Mouse (Mus musculus) regulatory T cell (primary cell): ENCODE data around the gene Cyp2d10.

Source experiments
- in situ Hi-C: fragments of 300-600 bp; cut with MboI, MseI; formaldehyde crosslinking; loops from one replicate; pipeline ENCODE4 v1.15.1; 2025; ENCODE audit warnings: high pct_unique_total_duplicates

Gene Cyp2d10

DNA sequence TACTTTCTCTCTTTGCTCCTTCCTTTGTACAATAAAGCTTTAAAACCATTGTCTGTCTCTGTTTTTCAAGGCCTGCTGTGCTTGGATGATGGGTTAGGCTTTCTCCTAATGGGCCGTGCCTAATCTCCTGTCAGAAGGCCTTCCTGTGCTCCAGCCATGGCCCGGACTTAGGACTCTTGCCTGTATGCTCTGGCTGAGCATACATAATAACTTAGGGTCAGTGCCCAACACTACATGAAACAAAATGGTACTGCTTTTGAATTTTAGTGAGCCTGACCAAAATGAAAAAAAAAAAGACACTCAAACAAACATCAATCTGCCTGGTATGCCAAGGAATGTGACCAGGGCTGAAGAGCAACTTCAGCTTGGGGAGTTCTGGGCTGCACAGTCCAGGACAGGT is 5.5 kb downstream of the Cyp2d10 start:
- in situ Hi-C loops: no loop called here

DNA sequence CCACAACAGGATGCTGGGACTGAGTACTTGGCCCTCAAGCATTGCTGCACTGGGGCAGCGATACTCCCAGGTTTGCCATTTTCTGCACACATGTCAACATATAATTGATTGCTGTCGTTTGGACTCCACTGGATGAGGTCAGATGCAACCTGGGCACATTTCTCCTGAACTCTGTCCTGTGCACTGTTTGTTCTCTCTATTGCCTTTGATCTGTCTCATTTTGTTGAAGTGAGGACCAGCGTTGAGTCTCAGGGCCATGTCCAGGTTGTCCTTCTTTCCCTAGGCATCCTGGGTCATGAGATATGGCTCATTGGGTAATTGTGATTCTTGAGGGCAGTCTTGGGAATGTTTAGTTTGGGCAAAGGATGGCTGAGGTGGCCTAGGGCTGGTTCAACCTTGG is 11.0 kb downstream of the Cyp2d10 start:
- in situ Hi-C loops: loop anchor here (10.0 kb wide), 1 partner anchor 629 kb away; no protein-coding TSS in a partner anchor

DNA sequence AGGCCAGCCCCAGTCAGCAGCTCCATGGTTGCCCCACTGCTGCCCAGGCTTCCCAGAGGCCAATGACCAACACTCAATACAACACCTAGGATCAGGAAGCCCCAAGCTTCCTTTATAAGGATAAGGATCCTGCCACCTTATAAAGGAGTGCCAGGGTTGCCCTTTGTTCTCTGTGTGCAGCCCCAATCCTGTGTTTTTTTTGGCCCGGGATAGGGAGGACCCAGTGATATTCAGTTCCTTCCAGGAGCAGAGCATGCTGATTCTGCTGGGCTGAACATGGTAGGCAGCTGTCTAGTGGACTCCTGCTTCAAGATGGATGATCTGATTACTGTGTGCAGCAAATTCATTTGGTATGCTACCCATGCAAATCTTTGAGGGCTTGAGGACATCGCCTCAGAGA is 13.1 kb downstream of the Cyp2d10 start, which contains the start of gene Cyp2d11:
Gene Cyp2d11 (minus strand): TSS at position 101 of the 400 bp plus-strand sequence.
- in situ Hi-C loops: loop anchor here (5.0 to 10.0 kb wide), 2 partner anchors 58 to 631 kb away; no protein-coding TSS in a partner anchor

DNA sequence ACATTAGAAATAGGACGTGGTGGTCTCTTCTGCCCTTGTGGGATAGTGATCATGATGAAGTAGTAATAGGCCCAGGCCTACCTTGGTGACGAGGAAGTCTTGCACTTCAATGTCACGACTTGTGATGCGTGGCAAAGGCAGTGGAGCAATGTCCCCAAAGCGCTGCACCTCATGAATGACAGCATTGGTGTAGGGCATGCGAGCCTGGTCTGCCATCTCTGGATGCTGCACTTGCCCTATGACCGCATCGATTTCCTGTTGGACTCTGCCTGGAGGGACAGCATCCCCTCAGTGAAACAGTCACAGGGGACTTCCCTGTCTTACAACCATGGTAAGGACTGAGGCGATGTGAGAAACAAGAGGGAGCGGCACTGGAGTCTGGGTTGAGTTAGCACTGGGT is 17.1 kb downstream of the Cyp2d10 start:
- in situ Hi-C loops: loop anchor here (5.0 to 10.0 kb wide), 2 partner anchors 62 to 635 kb away; no protein-coding TSS in a partner anchor

DNA sequence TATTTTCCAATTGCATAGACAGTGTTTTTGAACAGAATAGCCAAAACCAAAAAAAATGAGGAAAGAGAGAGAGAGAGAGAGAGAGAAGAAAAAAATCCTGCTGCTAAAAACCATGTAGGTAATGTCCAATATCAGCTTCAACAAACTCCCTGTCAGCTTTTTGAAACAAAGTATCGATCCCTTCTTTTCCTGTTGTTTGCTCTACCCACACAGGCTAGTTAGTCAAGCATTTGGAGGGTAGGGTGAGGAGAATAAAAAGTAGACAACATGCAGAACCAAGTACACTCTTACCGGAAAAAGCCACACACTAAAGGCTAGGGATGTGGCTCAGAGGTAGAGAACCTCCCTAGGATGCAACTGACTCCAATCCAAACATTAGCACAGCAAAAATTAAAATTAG is 21.3 kb downstream of the Cyp2d10 start:
- in situ Hi-C loops: no loop called here

DNA sequence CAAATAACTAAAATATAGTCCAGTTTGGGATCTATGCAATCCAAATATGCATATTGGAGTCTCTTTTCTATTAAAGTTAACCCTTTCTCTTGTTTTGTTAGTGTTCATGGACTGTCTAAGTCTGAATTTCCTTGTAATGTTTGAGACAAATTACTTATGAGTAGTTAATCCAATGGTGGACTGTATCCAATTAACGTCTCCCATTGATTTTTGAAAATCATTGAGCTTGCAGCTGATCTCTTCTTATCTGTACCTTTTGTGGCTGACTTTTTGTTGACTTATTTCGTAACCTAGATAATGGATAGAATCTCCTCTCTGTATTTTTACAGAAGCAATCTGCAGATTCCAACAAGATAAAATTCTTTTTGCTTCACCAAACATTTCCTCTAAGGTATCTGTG is 24.6 kb downstream of the Cyp2d10 start:
- in situ Hi-C loops: no loop called here

DNA sequence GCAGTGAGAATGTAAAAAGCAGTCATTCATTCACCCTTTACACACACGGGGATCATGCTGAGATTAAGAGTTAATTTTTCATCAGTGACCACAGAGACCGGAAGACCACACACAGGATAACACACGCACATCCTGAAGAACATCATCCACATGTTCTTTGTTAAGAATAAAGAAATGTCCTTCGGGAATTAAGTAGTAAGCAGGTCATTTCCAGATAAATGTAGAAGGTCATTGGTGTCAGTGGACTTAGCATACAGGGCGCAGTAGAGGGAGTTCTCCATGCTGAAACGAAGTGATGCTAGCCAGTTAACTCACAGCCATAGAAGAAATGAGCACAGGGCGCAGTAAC is 26.3 kb downstream of the Cyp2d10 start:
- in situ Hi-C loops: no loop called here

DNA sequence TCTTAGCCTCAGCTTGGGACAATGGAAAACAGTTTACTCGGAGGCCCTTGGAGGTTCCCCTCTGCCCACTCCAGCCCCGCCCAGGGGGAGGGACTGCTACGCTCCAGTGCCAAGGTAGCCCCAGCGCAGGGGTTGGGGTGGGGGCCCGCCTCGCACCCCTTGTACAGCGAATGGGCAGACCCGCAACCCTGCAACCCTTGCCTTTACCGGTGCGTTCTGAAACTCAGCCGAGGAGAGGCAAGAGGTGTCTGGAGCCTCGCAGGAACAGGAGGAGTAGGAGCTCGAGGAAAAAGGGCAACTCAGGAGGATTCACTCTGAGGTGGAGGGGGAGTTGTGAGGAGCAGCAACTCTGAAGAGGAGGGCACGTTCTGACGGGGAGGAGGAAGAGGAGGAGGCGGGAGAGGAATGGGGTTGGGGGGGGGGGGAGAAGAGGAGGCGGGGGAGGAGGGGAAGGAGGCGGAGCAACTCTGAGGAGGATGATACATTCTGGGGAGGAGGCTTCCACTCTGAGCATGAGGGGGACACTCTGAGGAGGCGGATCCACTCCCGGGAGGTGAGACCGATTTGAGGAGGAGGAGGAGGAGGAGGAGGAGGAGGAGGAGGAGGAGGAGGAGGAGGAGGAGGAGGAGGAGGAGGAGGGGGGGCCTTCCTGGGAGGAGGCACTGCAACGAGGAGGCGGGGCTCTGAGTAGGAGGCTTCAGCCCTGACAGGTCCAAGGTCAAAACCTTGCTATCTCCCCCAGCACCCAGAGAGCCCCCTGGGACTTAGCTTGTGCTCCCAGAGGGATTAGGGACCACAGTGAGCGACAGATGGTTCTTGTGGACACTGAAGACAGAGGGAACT is 26.9 kb downstream of the Cyp2d10 start, which contains the start of gene Cyp2d22:
Gene Cyp2d22 (minus strand): TSS at position 390 of the 843 bp plus-strand sequence.
- in situ Hi-C loops: no loop called here

DNA sequence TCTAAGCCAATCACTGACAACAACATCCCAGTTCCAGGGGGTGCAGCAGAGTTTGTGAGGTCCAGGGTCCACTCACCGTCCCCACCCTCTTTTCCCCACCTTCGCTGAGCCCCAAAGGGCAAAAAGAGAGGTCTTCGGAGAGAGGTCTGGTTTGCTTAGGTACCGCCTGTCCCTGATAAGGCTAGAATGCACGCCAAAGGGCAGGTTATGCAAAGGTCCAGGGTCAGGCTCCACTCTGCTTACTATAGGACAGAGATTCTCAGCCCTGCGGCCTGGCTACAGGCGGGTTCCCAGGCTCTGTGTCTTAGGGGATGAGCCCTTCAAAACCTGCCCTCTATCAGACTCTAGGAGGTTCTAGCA is 27.5 kb downstream of the Cyp2d10 start:
- in situ Hi-C loops: no loop called here

DNA sequence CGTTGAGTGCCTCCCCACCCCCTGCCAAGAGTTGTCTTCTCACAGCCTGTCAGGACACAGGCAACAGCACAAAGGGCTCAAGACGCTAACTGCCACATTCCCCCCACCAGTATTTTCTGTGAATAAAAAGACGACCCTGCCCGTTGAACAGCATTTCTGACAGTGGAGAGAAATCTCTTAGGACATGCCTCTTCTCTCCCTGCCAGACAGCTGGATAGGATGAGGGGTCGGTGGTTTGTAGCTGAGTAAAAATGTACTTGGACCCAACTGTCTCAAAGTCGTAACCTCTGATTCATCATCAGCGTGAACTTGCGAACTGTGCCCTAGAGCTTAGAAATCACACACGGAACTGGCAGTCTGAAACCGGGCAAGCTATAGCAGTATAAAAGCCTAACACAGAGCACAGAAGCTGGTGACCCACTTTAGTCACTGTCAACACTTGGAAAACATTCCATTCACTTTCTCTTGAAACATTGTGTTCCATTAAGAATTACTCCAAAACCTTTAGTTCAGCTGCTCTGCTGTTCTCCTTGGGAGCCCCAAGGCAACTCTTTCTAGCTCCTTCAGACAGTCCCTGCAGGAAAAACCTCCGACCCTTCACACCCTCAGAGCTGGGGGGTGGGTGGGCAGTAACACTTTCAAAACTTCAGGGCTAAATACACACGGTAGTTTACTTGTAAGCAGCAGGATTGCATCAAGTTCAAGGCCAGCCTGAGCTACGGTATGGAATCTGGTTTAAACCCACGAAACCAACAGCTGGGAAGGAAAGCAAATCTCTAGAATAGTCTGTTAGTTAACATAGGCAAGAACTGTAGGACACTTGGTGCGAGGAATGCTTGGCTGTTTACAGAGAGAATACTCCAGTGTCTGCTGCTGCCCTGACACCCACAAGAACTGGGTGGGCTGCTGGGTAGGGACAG is 28.5 kb downstream of the Cyp2d10 start:
- in situ Hi-C loops: no loop called here

DNA sequence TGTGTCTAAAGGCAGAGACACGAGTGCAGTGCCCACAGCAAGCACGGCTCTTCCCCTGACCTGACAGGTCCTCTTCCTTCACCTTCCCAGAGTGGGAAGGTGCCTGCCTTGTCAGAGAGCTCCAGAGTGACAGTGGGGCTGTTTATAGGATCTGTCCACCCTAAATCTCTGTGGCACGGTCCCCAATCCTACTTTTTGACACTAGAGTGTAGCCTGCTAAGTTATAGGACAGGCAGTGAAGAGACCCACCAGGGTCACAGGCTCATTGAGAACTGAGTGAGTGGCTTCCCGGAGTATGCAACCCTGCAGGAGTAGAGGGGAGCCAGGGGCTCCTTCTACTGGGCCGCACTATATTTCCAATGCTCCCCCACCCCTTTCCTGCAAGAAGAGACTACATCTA is 29.3 kb downstream of the Cyp2d10 start:
- in situ Hi-C loops: no loop called here

DNA sequence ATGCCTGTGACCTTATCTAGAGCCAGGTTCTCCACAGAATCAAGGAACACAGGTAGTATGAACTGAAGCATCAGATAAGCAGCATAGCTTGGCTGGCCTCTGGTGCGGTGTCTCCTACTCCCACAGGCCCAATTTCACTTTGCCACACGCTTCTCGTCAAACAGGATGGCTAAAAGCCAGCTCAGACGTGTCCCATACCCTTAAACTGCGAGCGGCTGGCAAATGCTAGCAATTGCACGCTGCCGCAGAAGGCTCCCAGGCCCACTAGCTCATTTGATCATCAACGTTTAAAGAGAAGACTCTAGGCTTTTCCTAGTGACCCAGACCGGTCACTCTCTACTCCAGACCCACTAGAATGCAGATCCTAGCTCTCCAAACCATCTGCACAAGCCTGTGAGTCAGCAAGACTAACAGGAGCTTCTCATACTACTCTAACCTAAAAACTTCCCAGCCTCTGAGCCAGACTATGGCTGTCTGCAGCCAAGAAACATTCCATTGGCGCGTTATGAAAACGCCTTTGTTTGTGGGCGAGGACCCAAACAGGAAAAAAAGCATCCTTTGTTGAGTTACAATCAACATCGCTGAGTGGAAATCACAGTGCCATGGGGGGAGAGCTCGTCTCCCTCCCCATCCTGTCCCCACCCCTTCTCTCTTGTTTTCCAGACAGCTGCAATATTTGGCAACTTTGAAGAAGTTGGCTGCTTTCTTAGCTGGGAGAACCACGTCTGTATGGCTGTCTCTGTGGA is 30.4 kb downstream of the Cyp2d10 start:
- in situ Hi-C loops: no loop called here

DNA sequence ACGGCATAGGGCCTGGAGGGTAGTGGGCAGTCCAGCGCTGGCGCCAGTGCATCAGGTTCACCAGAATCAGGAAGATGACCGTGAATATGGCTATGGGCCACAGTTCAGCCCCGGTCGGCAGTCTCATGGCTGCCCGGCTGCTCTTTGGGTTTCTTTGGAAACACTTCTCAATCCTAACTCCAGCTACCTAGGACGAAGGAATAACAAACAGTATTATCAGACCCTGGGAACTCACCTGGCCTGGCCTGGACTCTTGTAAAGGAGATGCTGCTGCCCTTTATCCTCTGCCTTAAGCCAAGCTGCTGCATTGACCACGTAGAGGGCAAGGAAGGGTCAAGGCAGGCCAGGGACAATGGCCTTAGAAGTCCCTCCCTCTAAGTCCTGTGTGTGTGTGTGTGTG is 31.1 kb downstream of the Cyp2d10 start:
- in situ Hi-C loops: no loop called here

DNA sequence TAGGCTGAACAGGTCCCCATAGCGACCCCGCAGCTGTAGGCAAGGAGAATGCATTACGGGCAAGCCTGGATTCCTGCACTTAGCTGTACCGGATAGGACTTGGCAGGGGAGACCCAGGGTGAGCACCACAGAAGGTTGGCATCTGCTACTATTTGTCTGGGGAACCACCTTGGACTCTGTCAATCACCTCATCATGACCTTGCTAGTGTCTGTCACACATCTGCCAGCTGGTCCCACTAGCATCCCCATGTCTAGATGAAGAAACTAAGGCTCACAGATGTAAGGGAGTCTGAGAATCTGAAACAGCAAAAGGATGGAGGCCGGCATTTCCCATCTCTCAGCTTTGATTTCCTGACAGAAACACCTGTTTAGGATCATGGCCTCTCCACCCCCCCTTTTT is 32.6 kb downstream of the Cyp2d10 start:
- in situ Hi-C loops: loop anchor here (25.0 kb wide), 1 partner anchor 1138 kb away; the partner anchor contains the start of gene Ttll1

DNA sequence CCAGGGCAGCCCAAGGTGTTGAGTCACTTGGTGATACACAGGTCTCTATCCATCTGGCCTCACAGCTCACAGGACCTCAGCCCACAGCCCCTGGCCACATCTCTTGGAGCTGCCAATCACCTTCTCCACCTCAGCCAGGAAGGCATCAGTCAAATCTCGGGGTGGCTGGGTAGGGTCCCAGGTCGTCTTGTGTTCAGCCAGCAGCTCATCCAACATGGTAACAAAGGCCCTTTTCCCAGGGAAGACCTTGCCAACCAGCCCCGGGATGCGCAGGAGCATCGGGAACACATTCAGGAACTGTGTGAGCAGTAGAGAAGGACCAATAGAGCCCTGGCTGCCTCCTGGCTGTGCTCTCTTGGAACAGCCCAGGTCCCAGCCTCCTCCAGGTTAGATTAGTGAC is 34.0 kb downstream of the Cyp2d10 start:
- in situ Hi-C loops: loop anchor here (25.0 kb wide), 1 partner anchor 1139 kb away; the partner anchor contains the start of gene Ttll1

DNA sequence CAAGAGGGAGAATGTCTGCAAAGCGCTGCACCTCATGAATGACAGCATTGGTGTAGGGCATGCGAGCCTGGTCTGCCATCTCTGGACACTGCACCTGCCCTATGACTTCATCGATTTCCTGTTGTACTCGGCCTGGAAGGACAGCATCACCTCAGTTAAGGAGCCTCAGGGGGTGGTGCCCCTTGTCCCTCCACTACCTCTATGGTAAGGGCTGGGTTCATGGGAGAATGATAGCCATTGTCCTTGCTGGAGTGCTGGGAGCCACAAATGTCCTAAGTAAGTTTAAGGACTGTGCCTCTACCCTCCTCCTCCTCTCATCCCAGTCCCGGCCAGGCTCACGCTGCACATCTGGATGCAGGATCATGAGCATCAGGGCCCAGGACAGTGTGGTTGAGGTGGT is 34.5 kb downstream of the Cyp2d10 start:
- in situ Hi-C loops: loop anchor here (25.0 kb wide), 1 partner anchor 1140 kb away; the partner anchor contains the start of gene Ttll1

DNA sequence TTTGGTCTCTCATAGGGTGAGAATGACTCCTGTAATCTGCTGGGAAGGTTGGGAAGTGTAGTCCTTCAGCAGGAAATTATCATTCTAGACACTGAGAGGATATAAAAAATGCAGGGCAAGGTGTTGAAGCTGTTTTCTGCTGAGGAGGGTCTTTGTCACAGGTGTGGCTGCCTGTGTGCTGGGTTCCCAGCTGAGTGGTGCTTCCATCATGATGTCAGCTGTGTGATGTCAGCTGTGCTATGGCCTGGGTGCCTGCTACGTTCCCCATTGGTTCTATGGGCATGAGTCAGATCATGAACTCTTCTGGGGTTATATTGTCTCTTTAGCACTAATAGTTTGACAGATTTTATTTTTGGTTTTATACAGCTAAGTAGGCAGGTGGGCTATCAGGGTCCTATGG is 38.1 kb downstream of the Cyp2d10 start:
- in situ Hi-C loops: loop anchor here (25.0 kb wide), 1 partner anchor 1143 kb away; the partner anchor contains the start of gene Ttll1

DNA sequence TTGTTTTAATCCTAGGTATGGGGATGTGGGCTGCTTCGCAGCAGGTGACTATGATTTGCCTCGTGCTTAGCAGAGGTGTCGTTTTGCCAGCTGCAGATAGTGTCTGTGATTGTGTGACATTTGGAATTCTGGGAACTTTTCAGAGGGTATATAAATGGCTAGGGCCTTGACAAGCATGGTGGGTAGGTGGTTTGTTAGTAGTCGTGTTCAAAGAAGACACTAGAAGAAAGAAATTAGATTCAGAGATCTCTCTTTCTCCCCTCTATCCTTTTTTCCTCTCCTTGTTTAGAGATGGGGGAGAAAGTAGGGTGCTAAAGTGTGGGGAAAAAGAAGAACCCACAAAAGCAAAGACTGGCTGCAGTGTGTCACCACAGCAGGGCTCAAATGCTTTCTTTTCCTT is 38.8 kb downstream of the Cyp2d10 start:
- in situ Hi-C loops: loop anchor here (25.0 kb wide), 1 partner anchor 1144 kb away; the partner anchor contains the start of gene Ttll1

DNA sequence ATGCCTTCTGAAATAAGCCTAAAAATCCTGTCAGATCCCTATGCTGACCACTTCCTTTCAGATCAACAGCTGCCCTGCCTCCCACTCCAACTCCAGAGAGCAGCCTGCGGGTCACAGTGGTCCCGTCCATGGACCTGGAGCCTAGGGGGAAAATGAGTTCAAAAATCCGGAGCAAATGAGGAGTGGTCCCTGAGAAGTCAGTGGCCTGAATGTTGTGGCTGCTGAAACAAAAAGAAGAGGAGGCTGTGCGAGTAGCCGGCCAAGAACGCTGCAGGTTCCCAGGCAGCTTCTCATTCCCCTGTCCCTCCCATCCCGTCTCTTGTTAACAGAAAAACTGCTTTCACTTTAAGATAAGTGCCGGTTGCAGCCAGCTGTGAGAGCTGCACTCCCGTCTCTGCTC is 42.4 kb downstream of the Cyp2d10 start:
- in situ Hi-C loops: loop anchor here (25.0 kb wide), 1 partner anchor 1148 kb away; the partner anchor contains the start of gene Ttll1

DNA sequence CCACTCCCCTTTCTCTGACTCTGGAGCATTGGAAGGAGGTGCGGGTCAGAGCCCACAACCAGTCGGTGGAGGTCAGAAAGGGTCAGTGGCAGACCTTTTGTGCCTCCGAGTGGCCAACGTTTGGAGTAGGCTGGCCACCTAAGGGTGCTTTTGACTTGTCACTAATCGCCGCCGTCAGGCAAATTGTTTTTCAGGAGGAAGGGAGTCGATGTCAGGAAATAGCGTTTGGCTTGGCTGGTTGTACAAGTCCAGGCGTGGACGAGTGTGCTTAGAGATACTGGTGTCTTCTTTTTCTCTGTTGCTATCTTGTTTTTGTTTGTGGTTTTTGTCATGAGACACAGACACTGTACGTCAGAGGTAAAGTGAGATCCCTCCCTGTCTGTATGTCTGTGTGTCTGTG is 43.2 kb downstream of the Cyp2d10 start:
- in situ Hi-C loops: loop anchor here (25.0 kb wide), 1 partner anchor 1148 kb away; the partner anchor contains the start of gene Ttll1

DNA sequence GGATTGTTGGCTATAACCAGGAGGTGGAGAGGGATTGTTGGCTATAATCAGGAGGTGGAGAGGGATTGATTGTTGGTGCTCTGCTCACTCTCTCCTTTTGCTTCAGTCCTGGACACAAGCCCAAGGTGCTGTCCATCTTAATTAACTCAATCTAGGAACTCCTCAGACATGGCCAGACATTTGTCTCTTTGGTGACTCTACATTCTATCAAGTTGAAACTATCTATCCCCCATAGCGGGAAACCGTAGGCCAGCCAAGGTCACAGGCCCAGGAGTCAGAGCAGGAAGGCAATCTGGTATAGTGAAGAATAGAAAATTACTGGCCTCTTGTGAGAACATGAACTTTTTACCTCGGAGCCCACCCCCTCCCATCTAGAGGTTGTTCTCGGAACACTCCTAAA is 44.8 kb downstream of the Cyp2d10 start:
- in situ Hi-C loops: loop anchor here (25.0 kb wide), 1 partner anchor 1150 kb away; the partner anchor contains the start of gene Ttll1
